Mouse (Mus musculus) brain, embryonic 14.5 days (tissue): ENCODE measurements at regions not wholly inside any gene's neighbourhood (a gene's known extent, or its start where the extent isn't known, plus 50 kb on each side); places are given as distances from the start of the nearest gene placed in this dataset.

Experiments
- CTCF ChIP-seq: fragments of 200-500 bp; IDR thresholded peaks from 2 replicates; pipeline ENCODE4 v1.5.1; 2012; ENCODE audit warnings: inconsistent platforms, mild to moderate bottlenecking, moderate library complexity, borderline replicate concordance; ENCODE audit not compliant: insufficient read depth, insufficient read length; ENCODE audit errors: extremely low read depth
- POLR2A ChIP-seq: fragments of 200-500 bp; IDR thresholded peaks from 2 replicates; pipeline ENCODE4 v1.6.1; 2012; ENCODE audit warnings: mild to moderate bottlenecking, inconsistent platforms, borderline replicate concordance; ENCODE audit not compliant: poor library complexity, insufficient read depth, insufficient read length, severe bottlenecking; ENCODE audit errors: extremely low read depth

DNA sequence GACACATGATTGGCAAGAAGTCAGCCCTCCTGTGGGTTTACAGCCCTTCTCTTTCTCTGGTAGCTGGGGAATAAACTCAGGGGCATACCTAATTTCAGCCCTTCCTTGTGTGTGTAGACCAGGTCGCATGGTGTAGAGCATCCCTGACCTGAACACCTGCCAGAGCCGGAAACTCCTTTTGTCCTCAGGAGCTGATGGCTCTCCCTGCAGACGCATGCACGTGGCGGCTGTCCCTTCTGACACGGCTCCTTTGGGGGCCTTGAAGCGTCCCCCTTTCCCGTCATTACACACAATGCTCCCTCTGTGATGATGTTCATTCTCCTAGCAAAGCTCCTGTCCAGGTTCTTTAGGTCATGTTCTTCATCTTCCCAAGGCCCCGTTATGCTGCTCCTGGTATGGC, 203.3 kb downstream of the Diras2 start:
- TF ChIP-seq CTCF, result no peak
- no peak for TF ChIP-seq POLR2A
